Mouse (Mus musculus): ENCODE measurements at regions not wholly inside any gene's neighbourhood (a gene's known extent, or its start where the extent isn't known, plus 50 kb on each side); places are given as distances from the start of the nearest gene placed in this dataset.

- DNase-seq = no peak
These were observed 651.7 kb upstream of the Lmcd1 start for GRCm38 (mm10) chr6:111621684-111622480.

DNA sequence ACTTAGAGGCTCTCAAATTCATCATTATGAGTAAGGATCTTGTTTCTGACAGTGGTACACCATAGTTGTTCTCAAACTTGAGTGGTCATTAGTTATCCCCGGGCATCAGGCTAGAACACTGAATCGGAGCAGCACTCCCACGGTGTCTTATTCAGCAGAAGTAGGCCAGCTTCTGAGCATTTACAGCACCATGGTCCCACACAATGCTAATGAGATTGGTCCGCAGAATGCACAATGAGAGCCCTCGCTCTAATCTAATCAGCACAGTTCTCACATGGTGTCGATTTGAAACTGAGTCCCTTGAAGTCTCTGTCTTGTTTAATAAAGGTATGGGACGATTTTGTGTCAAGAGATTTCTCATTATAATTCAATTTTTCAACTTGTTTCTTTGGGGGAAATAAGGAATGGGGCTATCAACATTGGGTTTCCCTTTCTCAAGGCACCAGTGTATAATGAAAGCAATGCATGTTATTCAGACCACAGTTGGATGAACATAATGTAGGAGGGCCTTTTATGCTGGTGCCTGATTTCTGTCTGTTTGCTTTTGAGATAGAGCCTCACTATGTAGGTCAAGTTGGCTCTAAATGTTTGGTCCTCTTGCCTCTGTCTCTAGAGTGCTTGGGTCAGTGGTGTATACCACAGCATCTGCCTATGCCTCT is 650.9 kb upstream of the Lmcd1 start:
- peak; percentile 12 for DNase-seq

DNA sequence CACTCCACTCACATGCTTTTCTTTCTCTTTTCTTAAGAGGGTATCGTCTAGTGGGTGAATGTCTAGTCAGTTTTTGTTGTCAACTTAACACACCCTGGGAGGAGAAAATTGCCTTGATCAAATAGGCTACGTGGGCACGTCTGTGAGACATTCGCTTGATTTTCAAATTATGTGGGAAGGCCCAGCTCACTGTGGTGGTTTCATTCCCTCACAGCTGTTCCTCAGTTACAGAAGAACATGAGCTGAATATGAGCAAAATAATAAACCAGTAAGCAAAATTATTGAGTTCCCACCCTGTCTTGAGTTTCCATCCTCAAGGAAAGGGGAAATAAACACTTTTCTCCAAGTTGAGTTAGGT is 650.4 kb upstream of the Lmcd1 start:
- peak; percentile 48 for DNase-seq

- DNase-seq = no peak
These were observed 648.1 kb upstream of the Lmcd1 start for GRCm38 (mm10) chr6:111625501-111625900.

- DNase-seq = no peak
These were observed 620.8 kb upstream of the Lmcd1 start for GRCm38 (mm10) chr6:111652736-111653135.

GRCm38 (mm10) chr6:111659957-111660356 is 613.6 kb upstream of the Lmcd1 start:
- no peak for DNase-seq

DNA sequence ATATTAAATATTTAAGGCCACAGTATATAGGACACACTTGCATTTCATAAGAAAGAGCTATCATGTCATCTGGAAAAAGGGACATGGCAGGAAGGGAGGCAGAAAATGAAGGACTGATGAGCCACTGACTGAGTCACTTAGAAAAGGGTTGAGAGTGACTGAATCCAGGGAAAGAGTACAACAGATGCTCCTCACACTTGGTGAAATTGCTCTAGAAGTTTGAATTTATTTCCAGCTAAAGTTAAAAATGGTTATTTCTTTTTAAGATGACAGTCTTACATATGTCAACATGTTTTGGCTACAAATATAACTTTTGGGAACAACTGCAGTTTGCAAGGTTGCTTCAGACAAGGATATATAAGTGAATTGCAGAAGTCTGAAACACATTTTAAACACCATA is 609.0 kb upstream of the Lmcd1 start:
- no peak for DNase-seq

GRCm38 (mm10) chr6:111684911-111685310 is 588.6 kb upstream of the Lmcd1 start:
- no peak for DNase-seq

- no peak for DNase-seq
These were observed 570.7 kb upstream of the Lmcd1 start for GRCm38 (mm10) chr6:111702864-111703263.

DNA sequence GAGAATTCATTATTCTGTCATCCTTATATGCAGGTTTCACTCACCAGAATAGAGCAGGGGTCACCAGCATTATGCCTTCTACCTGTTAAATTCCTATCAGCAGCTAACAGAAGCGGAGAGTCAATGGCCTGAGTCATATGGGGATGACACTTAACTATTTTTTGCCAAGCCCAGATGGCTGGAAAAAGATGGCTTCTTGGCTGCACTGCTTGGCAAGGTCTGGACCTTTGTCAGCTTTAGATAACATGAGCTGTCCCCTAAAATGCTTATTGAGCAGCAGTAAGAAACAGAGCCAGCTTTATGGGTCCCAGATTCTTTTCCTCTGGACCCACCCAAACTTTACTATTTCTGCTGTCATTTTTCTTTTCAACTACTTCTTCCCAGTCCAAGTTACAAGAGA is 565.3 kb upstream of the Lmcd1 start:
- no peak for DNase-seq

DNA sequence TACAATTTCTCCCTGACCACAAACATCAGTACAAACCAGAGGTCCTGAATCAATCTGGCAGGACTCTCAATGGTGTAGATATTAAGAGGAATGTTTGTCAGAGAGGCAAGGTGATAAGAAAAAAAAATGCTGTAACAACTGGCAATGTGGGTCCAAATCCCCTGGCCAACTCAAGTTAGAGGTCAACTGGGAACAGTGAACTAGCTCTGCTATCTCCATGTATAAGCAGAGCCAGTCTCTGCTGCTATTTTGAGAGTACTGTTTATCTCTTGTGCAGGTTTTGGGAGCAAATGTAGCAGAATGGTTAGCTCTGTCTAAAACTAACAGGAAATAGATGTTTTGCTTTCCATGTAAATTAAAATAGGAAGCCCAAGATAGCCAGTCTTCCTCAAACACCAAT is 547.6 kb upstream of the Lmcd1 start:
- no peak for DNase-seq

DNA sequence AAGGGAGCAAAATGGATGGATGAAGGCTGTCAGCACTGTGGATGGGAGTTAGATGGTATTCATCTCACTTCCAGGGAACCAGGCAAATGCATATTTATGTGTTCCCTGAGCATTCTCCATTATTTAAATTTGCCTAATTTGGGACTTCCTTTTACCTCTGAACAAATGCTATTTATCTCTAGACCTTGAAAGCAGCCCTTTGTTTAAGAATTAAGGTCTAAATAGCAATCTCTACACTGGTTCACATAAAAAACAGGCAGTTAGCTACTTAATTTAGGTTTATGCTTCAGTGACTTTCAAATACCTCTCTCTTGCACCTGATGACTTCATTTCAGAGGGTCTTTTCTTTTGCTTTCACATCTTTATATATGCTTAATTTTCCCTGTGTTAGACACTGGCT is 543.2 kb upstream of the Lmcd1 start:
- no peak for DNase-seq

DNA sequence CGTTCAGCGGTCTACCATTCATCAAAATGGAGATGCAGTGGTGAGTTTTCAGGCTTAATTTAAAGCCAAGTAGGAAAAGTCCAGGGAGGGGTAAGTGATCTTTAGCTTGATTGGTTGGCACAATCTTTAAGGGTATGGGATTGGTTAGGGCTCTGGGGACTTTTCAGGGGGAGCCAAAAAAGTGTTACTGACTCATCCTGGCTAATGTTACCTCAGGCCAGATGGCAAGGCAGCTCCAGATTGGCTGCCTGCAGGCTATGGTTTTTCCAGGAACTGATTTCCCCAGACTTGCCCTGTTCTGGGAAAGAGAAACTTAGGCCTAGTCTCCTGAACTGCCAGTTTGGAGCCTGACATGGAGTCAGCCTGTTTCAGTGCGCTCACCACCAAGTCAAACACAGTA is 539.6 kb upstream of the Lmcd1 start:
- peak; percentile 40 for DNase-seq

- peak; percentile 63 for DNase-seq
These were observed 534.6 kb upstream of the Lmcd1 start for GRCm38 (mm10) chr6:111738983-111739382.

DNA sequence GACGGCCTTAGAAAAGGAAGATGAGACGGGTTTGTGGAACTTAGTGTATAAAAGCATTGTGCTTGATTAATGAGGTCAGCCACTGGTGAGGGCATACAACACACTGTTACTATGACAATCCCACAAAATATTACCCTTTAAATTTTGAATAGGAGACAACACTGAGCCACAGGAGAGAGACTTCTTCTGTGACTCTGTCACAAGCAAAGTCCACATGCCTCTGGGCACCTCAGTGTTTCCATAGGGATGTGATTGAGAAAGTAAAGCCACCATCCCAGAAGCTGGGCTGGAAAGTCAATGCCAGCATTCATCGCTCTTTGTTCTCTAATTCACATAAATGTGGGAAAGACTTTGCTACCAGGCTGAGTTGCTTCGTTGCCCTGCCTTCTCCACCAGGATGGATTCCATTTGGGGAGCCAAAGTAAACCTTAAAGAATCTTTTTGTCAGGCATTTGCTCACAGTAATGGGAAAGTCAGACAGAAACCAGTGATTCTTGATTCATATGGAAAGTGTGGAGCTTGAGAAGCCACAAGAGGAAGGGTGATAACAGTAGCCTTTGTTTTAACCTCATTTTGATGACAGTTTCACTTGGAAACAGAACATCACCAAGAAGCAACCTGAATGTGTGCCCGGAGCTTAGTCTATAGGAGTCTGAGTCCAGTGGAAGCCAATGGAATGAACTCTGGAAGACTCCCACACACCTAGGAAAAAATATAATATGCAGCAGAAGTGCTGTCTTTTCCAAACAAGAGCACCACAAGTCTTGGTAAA is 491.7 kb upstream of the Lmcd1 start:
- no peak for DNase-seq

DNA sequence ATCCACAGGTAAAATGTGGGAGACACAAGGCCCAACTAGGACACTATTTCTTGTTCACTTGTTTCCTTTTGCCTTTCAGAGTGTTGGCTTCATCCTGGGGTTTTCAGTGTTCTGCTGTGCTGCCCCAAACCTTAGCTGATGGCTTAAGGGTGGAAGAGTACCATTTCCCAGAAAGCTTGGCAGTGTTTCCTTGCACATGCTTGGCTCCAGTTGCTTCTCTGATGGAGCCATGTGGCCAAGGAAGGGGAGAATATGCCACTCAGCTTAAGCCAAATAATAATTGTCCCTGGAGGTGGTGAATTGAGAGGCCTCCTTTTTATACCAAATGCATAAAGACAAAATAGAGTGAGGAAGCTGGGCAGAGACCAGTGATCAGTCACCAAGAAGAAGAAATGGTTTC is 464.9 kb upstream of the Lmcd1 start:
- DNase-seq = no peak

DNA sequence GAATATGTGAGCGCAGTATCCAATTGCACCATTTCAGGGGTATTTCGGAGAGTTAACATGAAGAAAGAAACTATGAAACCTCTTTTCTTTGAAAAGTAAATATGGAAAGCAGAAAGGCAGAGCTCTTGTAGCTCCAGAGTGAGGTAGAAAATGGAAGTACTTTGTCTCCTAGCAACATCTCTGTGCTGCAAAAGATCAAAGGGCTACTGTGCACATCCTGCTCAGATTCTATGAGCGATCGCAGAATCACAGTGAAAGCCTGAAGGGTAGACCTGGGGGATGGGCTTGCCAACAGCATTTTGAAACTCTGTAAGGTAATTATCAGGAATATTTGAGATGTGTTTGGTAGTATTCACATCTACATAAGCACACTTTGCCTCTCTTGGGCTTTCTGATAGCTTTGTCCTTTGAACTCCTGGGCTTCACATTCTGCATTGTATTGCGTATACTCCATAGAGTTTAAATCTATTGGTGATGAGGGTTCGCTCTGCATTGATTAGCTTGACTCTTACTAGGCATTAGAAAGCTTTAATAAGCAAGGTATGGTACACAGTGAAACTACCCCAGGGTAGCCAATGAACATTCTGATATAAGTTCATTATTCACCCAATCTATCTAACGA is 459.5 kb upstream of the Lmcd1 start:
- DNase-seq = no peak

DNA sequence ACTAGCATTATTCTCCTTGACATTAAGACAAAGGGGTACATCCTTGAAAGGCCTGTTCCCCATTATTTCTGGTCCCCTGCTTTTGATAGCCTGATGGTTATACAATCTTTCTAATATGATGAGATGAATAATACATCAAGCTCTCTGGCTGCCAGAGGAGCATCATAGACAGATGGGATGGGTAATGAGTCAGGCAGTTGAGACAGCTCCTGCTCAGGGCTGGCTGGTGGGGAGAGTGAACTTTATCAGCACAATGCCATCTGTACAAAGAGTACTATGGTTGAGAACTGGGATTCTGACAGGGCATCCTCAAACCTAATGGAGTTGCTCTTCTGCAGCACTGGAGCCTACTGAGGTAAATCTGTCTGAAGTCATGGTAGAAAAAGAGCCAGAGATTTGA is 458.4 kb upstream of the Lmcd1 start:
- peak; percentile 86 for DNase-seq

GRCm38 (mm10) chr6:111820265-111820664 is 453.3 kb upstream of the Lmcd1 start:
- DNase-seq = no peak

DNA sequence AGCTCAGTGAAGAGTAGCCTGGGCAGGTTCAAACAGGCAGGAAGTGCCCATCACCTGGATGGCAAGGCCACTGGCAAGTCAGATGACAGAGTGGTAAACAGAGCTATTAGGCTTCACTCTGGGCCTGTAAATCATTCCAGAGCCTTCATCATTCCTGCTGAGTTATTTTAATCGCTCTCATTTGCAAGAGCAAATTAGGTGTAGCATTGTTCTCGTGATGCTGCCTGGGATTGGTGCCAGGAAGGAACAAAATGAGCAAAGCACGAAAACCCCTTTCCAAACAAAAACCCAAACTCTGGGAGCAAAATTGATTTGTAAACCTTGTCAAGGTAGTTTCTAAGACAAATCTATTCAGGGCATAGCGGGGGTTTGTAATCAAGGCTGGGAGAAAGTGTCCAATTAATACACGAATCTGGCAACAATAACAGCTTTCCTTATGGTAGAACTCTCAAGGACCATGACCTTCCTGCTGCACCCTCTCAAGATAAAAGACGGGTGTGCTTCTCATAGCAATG is 429.2 kb upstream of the Lmcd1 start:
- no peak for DNase-seq

GRCm38 (mm10) chr6:111866101-111866598 is 407.4 kb upstream of the Lmcd1 start:
- peak; percentile 84 for DNase-seq

DNA sequence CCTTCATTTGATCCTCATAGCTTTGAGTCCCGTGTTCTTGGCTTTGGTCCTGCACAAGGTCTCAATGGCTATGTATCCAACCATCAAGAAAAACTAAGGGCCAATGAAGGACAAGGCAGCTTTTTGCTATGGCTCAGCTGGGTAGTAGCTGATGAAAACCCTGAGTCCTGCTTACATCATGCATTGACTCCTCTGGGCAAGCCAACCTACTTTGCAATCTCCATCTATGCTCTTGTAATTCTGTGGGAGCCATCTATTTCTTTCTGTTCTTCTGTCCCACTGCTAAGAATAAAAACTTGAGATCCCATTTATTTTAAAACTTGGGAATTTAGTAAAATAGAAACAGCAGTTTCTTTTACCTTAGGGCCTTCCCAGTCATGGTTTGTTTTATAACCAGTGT is 391.0 kb upstream of the Lmcd1 start:
- no peak for DNase-seq

DNA sequence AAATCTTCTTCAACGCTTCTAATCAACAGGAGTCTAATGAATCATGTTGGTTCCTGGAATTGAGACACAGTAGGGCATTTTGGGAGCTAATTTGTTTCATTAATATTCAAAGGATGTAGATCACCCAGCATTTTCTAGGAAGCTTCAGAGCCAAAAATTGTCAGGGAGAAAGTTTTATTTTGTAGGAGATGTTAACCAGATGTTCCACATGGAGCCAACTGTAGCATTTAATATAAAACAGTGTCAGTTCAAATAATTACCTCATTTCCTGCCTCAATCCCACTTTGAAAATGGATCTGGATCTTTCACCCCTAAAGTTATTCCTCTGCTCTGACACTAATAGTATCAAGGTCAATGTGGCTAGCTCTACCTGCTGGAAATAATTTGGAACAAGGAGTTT is 389.6 kb upstream of the Lmcd1 start:
- no peak for DNase-seq
